Mouse (Mus musculus) G1E-ER4 (cell line): ENCODE results near the gene Igf2r. TPM values are rescaled to one million over a fixed set of nuclear protein-coding genes. Genes with fewer than 3 reads are reported as not detected.
A peak's percentile ranks its signal among the peaks of the same experiment; 100 is the strongest.

Experiments used
- GATA1 ChIP-seq: IDR thresholded peaks from one replicate; pipeline ENCODE4 v1.8.0; 2012; ENCODE audit warnings: low read length, inconsistent platforms
- polyA plus RNA-seq: library from polyadenylated mRNA; stranded (reverse); fragments of >175 nt; gene quantifications from 2 replicates; pipeline ENCODE4 v1.2.3, GENCODE M21; 2012

Igf2r gene
- polyA plus RNA-seq, 1 experiment, result 7.4 TPM

DNA sequence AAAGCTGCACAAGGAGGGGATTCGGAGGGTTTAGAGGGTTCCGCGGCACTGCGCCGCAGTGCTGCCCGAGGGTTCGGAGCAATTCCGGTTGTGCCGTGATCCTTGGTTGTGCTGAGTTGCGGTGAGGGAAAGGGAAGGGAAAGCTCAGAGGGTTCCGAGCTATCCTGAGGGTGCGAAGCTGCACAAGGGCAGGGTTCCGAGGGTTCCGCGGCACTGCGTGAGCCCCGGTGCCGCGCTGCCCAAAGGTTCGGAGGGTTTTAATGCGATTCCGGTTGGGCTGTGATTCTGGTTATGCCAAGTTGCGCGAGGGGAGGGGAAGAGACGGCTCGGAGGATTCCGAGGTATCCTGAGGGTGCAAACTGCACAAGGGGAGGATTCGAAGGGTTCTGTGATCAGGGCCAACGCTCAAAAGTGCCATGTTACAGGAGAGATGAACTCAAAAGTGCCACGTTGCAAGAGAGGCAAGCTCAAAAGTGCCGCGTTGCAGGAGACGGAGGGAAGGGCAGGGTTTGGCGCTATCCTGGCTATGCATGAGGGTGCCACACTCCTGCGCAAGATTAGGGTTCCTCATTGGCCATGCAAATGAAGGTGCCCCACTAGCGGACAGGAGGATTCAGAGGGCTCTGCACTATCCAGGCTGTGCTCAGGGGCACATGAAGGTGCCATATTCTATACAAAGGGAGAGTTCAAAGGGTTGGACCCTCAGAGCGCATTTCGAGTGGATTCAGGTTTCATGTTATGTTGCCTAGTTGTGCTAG is 27.1 kb downstream of the Igf2r start:
- TF ChIP-seq GATA1, result no peak

- no peak for TF ChIP-seq GATA1
Measured at GRCm38 (mm10) chr17:12741218-12741968, 28.1 kb downstream of the Igf2r start.

DNA sequence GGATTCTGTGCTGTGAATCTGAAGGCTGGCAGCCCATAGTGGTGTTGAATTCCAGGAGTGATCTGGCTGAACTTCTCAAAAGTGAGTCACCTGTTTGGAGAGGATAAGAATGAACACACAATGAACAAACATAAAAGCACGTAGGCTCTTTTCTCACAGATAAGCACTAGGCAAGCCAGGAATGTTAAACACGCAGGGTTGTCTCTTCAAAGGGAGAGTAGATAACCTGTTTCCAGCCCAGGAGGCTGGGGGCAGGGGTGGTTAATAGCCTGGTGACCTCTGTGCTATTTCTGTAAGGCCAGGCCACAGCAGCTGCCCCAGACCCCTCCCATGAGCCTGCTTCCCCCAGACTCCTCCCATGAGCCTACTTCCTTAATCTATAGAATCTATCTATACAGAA is 29.1 kb downstream of the Igf2r start:
- TF ChIP-seq GATA1, result no peak

DNA sequence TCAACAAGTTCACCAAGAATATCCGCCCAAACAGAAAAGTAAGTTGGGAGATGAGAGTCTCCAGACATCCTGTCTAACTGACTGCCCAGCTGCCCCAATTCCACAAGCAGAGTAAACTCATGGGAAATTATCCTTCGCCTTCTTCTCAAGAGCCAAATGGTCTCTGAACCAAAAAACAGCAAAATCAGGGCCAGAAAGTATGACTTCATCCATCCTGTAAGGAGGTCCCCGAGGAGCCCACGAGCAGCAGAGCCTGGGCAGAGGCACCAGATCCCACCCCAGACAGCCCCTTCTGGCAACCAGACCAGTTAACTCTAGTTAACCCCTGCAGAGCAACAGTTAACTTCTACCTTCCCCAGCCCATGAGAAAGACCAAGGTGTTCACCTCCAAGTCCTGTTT is 29.9 kb downstream of the Igf2r start:
- TF ChIP-seq GATA1, result no peak

DNA sequence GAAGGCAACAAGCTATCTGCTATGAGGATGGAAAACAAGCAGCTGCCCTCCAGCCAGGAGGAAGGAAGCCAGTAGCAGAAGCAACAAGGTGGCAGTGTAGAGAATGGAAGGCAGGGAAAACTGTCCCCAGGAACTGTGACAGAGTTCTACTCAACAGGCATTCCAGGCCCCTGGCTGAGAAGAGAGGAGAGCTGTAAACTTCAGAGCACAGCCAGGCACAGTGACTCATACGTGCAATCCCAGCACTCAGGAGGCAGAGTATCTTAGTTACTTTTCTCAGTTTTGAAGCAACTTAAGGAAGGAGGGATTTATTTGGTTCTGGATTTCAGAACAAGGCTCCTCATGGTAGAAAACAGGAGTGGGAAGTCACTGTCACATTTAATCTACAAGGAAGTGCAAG is 31.5 kb downstream of the Igf2r start:
- no peak for TF ChIP-seq GATA1

- no peak for TF ChIP-seq GATA1
Measured at GRCm38 (mm10) chr17:12734205-12734857, 35.1 kb downstream of the Igf2r start.

DNA sequence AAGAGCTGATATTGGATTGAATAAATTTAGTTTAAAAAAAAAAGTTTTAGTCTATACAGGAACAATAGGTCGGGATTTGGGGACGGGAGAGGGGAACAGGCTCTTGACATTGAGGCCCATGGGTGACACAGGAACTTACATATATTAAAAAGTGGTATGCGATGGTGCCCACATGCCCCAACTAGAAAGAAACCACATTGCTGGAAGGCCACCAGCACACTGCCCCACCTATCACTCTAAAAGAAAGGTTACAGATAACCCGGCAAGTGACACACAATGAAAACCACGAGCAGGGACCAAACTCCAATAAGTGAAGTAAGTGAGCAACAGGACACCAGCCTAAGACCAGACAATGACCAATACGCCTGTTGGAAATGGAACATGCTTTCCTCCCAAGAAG is 36.3 kb downstream of the Igf2r start:
- TF ChIP-seq GATA1, result no peak

GRCm38 (mm10) chr17:12728536-12728935 is 40.9 kb downstream of the Igf2r start:
- TF ChIP-seq GATA1, result no peak

DNA sequence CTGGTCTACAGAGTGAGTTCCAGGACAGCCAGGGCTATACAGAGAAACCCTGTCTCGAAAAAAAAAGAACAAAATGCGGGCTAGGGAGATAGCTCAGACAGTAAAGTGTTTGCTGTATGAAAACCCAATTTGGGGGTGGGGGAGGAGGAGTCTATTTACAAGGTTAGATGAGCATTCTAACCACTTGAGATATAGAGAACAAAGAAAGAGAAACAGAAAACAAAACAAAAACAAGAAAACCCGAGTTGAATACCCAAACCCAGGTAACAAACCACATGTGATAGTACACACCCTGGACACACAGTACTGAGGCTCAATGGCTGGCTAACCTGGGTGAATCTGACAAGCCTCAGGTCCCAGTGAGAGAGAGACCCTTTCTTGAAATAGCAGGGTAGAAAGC is 41.7 kb downstream of the Igf2r start:
- no peak for TF ChIP-seq GATA1

- no peak for TF ChIP-seq GATA1
Measured at GRCm38 (mm10) chr17:12725871-12726270, 43.6 kb downstream of the Igf2r start.

- TF ChIP-seq GATA1, result no peak
Measured at GRCm38 (mm10) chr17:12724767-12725744, 44.4 kb downstream of the Igf2r start.

- peak; percentile 60 for TF ChIP-seq GATA1
Measured at GRCm38 (mm10) chr17:12723986-12724766, 45.3 kb downstream of the Igf2r start.

DNA sequence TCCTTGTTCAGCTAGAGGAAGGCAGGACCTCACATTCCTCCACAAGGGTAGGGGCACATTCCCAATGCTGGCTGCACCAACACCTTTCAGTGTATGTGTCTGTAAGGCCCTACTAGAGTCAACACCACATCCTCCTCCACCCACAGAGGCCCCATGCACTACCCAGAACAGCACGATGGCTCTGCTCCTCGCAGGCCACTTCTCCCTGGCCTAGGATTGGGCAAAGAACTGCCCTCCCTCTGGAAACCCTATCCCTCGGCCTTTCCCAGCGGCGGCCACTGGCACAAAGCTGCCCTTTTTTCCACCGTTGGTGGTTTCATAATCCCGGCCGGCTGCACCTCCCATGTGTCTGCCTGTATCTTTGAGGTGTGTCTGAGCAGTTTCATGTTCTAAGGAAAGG is 46.8 kb downstream of the Igf2r start:
- no peak for TF ChIP-seq GATA1

- TF ChIP-seq GATA1, result no peak
Measured at GRCm38 (mm10) chr17:12721118-12721886, 48.2 kb downstream of the Igf2r start.
